Mouse (Mus musculus): Measurements from ENCODE around the gene Ppia.

GRCm38 (mm10) chr11:6443727-6444076 is 28.5 kb downstream of the Ppia start:
- TF ChIP-seq POLR2A (IDR thresholded peaks at IDR 0.05; ENCODE audit: control insufficient read depth, low read depth, low read length), result no peak; the same call in 1 of the 2 replicates
- TF ChIP-seq CTCF (IDR thresholded peaks at IDR 0.05; ENCODE audit: control insufficient read depth, insufficient read depth, insufficient replicate concordance, low read depth, low read length), result no peak

Measured in testis, adult 2 months (tissue).